Mouse (Mus musculus): Measurements from ENCODE around the gene Xrcc3.

GRCm38 (mm10) chr12:111791474-111792104 is 22.1 kb downstream of the Xrcc3 start:
- TF ChIP-seq GATA1 (IDR thresholded peaks at IDR 0.05; ENCODE audit: borderline replicate concordance, low read length) = no peak
- TF ChIP-seq FLI1 (IDR thresholded peaks at IDR 0.05; ENCODE audit: low read length) = no peak

Measured in megakaryocyte, embryonic 14.5 days (primary cell).